Mouse (Mus musculus): ENCODE results near the gene Adgrv1. TPM values are rescaled to one million over a fixed set of nuclear protein-coding genes. Genes with fewer than 3 reads are reported as not detected.

Adgrv1 gene
- polyA plus RNA-seq, 1 experiment = under 0.01 TPM

- Histone ChIP-seq H3K36me3 (ENCODE audit: control insufficient read depth) (no peaks in the 10 kb centered on the region), H3K4me3 (replicated peaks) (no peak overlapping the region), H3K9me3 (ENCODE audit: control insufficient read depth, low read length) (peaks cover 4% of the 10 kb centered on the region), H3K27me3 (ENCODE audit: control insufficient read depth) (no peaks in the 10 kb centered on the region), H3K4me1 (ENCODE audit: control insufficient read depth) (no peaks in the 10 kb centered on the region)
- TF ChIP-seq GATA1 (IDR thresholded peaks at IDR 0.05; ENCODE audit: low read length) (no peak), TAL1 (IDR thresholded peaks at IDR 0.05; ENCODE audit: low read length) (no peak)
Measured at GRCm38 (mm10) chr13:81449198-81449597, 183.8 kb downstream of the Adgrv1 start.

GRCm38 (mm10) chr13:81441412-81441811 is 191.5 kb downstream of the Adgrv1 start:
- H3K4me1 ChIP-seq (ENCODE audit: control insufficient read depth) = no peaks in the 10 kb centered on the region
- TF ChIP-seq GATA1 (IDR thresholded peaks at IDR 0.05; ENCODE audit: low read length) = no peak
- TF ChIP-seq TAL1 (IDR thresholded peaks at IDR 0.05; ENCODE audit: low read length) = no peak
- H3K9me3 ChIP-seq (ENCODE audit: control insufficient read depth, low read length) = no peaks in the 10 kb centered on the region
- H3K36me3 ChIP-seq (ENCODE audit: control insufficient read depth) = no peaks in the 10 kb centered on the region
- no peaks in the 10 kb centered on the region for H3K27me3 ChIP-seq (ENCODE audit: control insufficient read depth)
- H3K4me3 ChIP-seq (replicated peaks) = no peak overlapping the region

- H3K4me1 ChIP-seq (ENCODE audit: control insufficient read depth) = no peaks in the 10 kb centered on the region
- H3K9me3 ChIP-seq (ENCODE audit: control insufficient read depth, low read length) = no peaks in the 10 kb centered on the region
- H3K4me3 ChIP-seq (replicated peaks) = no peak overlapping the region
- H3K36me3 ChIP-seq (ENCODE audit: control insufficient read depth) = no peaks in the 10 kb centered on the region
- no peak for TF ChIP-seq GATA1 (IDR thresholded peaks at IDR 0.05; ENCODE audit: low read length)
- TF ChIP-seq TAL1 (IDR thresholded peaks at IDR 0.05; ENCODE audit: low read length) = no peak
- H3K27me3 ChIP-seq (ENCODE audit: control insufficient read depth) = no peaks in the 10 kb centered on the region
Measured at GRCm38 (mm10) chr13:81439390-81440025, 193.4 kb downstream of the Adgrv1 start.

GRCm38 (mm10) chr13:81437088-81437487 is 195.9 kb downstream of the Adgrv1 start:
- no peaks in the 10 kb centered on the region for H3K27me3 ChIP-seq (ENCODE audit: control insufficient read depth)
- TF ChIP-seq TAL1 (IDR thresholded peaks at IDR 0.05; ENCODE audit: low read length) (no peak), GATA1 (IDR thresholded peaks at IDR 0.05; ENCODE audit: low read length) (no peak)
- no peaks in the 10 kb centered on the region for H3K4me1 ChIP-seq (ENCODE audit: control insufficient read depth)
- H3K36me3 ChIP-seq (ENCODE audit: control insufficient read depth) = no peaks in the 10 kb centered on the region
- H3K9me3 ChIP-seq (ENCODE audit: control insufficient read depth, low read length) = no peaks in the 10 kb centered on the region
- H3K4me3 ChIP-seq (replicated peaks) = no peak overlapping the region

GRCm38 (mm10) chr13:81426896-81427755 is 205.8 kb downstream of the Adgrv1 start:
- Histone ChIP-seq H3K9me3 (ENCODE audit: control insufficient read depth, low read length) (no peaks in the 10 kb centered on the region), H3K36me3 (ENCODE audit: control insufficient read depth) (no peaks in the 10 kb centered on the region), H3K4me1 (ENCODE audit: control insufficient read depth) (no peaks in the 10 kb centered on the region), H3K4me3 (replicated peaks) (no peak overlapping the region), H3K27me3 (ENCODE audit: control insufficient read depth) (no peaks in the 10 kb centered on the region)
- no peak for TF ChIP-seq GATA1 (IDR thresholded peaks at IDR 0.05; ENCODE audit: low read length)
- TF ChIP-seq TAL1 (IDR thresholded peaks at IDR 0.05; ENCODE audit: low read length) = no peak

- Histone ChIP-seq H3K4me1 (ENCODE audit: control insufficient read depth) (no peaks in the 10 kb centered on the region), H3K4me3 (replicated peaks) (no peak overlapping the region), H3K9me3 (ENCODE audit: control insufficient read depth, low read length) (no peaks in the 10 kb centered on the region), H3K27me3 (ENCODE audit: control insufficient read depth) (no peaks in the 10 kb centered on the region), H3K36me3 (ENCODE audit: control insufficient read depth) (no peaks in the 10 kb centered on the region)
- no peak for TF ChIP-seq TAL1 (IDR thresholded peaks at IDR 0.05; ENCODE audit: low read length)
- no peak for TF ChIP-seq GATA1 (IDR thresholded peaks at IDR 0.05; ENCODE audit: low read length)
Measured at GRCm38 (mm10) chr13:81425111-81425510, 207.8 kb downstream of the Adgrv1 start.

DNA sequence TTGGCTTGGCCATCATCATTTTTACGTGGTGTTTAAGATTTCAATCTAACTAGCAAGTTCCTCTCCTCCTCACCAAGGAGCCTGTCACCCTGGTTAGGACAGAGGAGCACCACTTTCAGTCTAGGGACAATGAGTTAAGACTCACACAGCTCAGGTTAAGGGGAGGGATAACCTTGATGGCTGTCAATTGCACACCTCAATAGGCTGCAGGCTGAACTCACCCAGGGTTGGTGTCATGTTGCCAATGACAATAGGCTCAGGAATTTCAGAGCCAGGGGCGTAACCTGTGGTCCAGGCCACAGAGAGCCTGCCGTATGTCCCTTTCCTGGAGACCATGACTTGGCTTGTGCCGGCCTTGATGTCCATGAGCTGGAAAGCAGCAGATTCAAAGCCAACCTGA is 209.0 kb downstream of the Adgrv1 start:
- Histone ChIP-seq H3K9me3 (ENCODE audit: control insufficient read depth, low read length) (no peaks in the 10 kb centered on the region), H3K27me3 (ENCODE audit: control insufficient read depth) (no peaks in the 10 kb centered on the region), H3K4me1 (ENCODE audit: control insufficient read depth) (no peaks in the 10 kb centered on the region), H3K4me3 (replicated peaks) (no peak overlapping the region), H3K36me3 (ENCODE audit: control insufficient read depth) (no peaks in the 10 kb centered on the region)
- no peak for TF ChIP-seq GATA1 (IDR thresholded peaks at IDR 0.05; ENCODE audit: low read length)
- no peak for TF ChIP-seq TAL1 (IDR thresholded peaks at IDR 0.05; ENCODE audit: low read length)

DNA sequence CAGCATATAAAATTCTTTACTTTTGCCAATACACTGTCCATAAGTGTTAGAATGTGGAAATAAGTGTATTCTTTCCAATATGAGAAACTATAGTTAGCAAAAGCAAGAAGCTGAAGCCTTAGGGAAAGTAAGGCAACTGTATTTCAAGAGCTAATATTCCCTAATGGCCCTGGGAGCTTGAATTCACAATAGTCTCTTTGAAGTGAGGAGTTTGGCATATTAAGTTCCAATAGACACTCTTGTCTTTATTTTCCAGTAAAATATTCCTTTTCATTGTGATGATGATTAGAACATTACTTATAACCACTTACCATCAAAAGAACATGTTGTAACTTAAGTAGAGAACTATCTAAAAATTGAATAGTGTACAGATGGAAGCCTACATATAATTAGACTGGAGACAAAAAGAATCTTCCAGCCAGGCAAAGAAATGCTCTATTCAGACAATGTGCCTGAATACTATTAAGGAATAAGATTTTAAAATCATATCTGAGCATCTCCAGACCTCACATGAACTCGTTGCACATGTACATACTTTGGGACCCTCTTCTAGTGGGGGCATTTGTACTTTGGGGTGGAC is 225.0 kb downstream of the Adgrv1 start:
- Histone ChIP-seq H3K4me1 (ENCODE audit: control insufficient read depth) (no peaks in the 10 kb centered on the region), H3K9me3 (ENCODE audit: control insufficient read depth, low read length) (no peaks in the 10 kb centered on the region), H3K27me3 (ENCODE audit: control insufficient read depth) (no peaks in the 10 kb centered on the region), H3K36me3 (ENCODE audit: control insufficient read depth) (no peaks in the 10 kb centered on the region), H3K4me3 (replicated peaks) (no peak overlapping the region)
- TF ChIP-seq GATA1 (IDR thresholded peaks at IDR 0.05; ENCODE audit: low read length) = no peak
- TF ChIP-seq TAL1 (IDR thresholded peaks at IDR 0.05; ENCODE audit: low read length) = no peak

DNA sequence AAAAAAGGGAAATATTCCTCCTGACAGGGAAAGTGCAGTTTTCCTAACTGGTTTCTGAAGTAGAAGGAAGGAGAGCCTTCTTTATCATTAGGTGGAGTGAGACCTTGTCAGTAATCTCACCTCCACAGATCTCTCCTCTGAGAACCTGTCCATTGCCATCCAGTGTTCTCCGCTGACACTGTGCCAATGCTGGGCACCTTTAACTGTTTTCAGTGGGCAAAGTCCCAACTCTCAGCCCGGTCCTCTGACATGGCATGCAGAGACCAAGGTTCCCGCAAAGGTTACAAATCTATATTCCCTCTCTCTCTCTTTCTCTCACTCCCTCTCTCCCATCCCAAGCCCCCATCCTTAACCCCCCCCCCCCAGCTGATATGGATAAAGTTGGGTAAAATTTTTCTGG is 230.1 kb downstream of the Adgrv1 start:
- Histone ChIP-seq H3K4me3 (replicated peaks) (no peak overlapping the region), H3K4me1 (ENCODE audit: control insufficient read depth) (no peaks in the 10 kb centered on the region), H3K9me3 (ENCODE audit: control insufficient read depth, low read length) (no peaks in the 10 kb centered on the region), H3K27me3 (ENCODE audit: control insufficient read depth) (no peaks in the 10 kb centered on the region), H3K36me3 (ENCODE audit: control insufficient read depth) (no peaks in the 10 kb centered on the region)
- no peak for TF ChIP-seq TAL1 (IDR thresholded peaks at IDR 0.05; ENCODE audit: low read length)
- TF ChIP-seq GATA1 (IDR thresholded peaks at IDR 0.05; ENCODE audit: low read length) = no peak
